In genomic region chr7:29559290-29559689, GRCm38 (mm10) we compare ENCODE assay signal across 8 mouse cellular contexts. TPM values are rescaled to one million over a fixed set of nuclear protein-coding genes. Genes with fewer than 3 reads are reported as not detected.
DNase-seq lines count a peak whose midpoint lies in the region; ATAC-seq and TF ChIP-seq lines count a peak whose summit lies in the region.
"Had no signal": no experiment of that assay in that cellular context is flagged by ENCODE, and none has a peak within 500 bp of the region (broad histone marks: within the 10 kb centered on the region; RNA-seq: fewer than 3 reads in every experiment).

No protein-coding gene starts in this region.

- peak; percentile 15 for DNase-seq in kidney, postnatal 10 days
- peak; percentile 35 for DNase-seq in NIH3T3 (ENCODE audit: low read depth)
- peak; percentile 3 for DNase-seq in lung, postnatal 14 days
- DNase-seq in yolk sac, embryonic 10.5 days (ENCODE audit: low spot score), result no peak
- DNase-seq in cerebellum, adult 18-20 months, result no peak

- H3K27ac ChIP-seq in kidney, embryonic 14.5 days (ENCODE audit: low read depth, low read length), result no peak overlapping the region
- H3K27ac ChIP-seq: heart, embryonic 15.5 days had no signal

- 81% methylated on average over 4 of the region's 4 CpGs for WGBS in kidney, embryonic 14.5 days

- peak; percentile 82 for TF ChIP-seq CTCF in E14TG2a.4 (conservative IDR thresholded peaks at IDR 0.05; ENCODE audit: low read length)

- no peaks in the 10 kb centered on the region for H3K36me3 ChIP-seq in kidney, embryonic 14.5 days (ENCODE audit: control insufficient read depth, insufficient read depth, low read length)
- no peaks in the 10 kb centered on the region for H3K36me3 ChIP-seq in E14TG2a.4 (ENCODE audit: insufficient read depth, low read length)
- H3K36me3 ChIP-seq: heart, embryonic 15.5 days had no signal

- no peaks in the 10 kb centered on the region for H3K27me3 ChIP-seq in kidney, embryonic 14.5 days (ENCODE audit: control insufficient read depth, insufficient read depth, low read length)
- peaks cover 15% of the 10 kb centered on the region for H3K27me3 ChIP-seq in E14TG2a.4 (ENCODE audit: insufficient read depth, low read length)
- H3K27me3 ChIP-seq: heart, embryonic 15.5 days had no signal

- ATAC-seq in kidney, embryonic 14.5 days (ENCODE audit: low FRiP score, low TSS enrichment), result no peak

- no peak overlapping the region for H3K4me2 ChIP-seq in kidney, embryonic 14.5 days (replicated peaks; ENCODE audit: low read depth, low read length)
- H3K4me2 ChIP-seq: heart, embryonic 15.5 days had no signal

- H3K9me3 ChIP-seq in kidney, embryonic 14.5 days (ENCODE audit: control insufficient read depth, low read length), result no peaks in the 10 kb centered on the region
- no peaks in the 10 kb centered on the region for H3K9me3 ChIP-seq in E14TG2a.4 (ENCODE audit: low read length)
- H3K9me3 ChIP-seq: heart, embryonic 15.5 days had no signal

- no peak overlapping the region for H3K9ac ChIP-seq in kidney, embryonic 14.5 days (ENCODE audit: low read depth, low read length)
- H3K9ac ChIP-seq: heart, embryonic 15.5 days had no signal

- no peak overlapping the region for H3K4me3 ChIP-seq in kidney, embryonic 14.5 days (ENCODE audit: low read length)
- H3K4me3 ChIP-seq in E14TG2a.4 (replicated peaks; ENCODE audit: low read length), result no peak overlapping the region
- H3K4me3 ChIP-seq: heart, embryonic 15.5 days had no signal

- no peaks in the 10 kb centered on the region for H3K4me1 ChIP-seq in kidney, embryonic 14.5 days (ENCODE audit: control insufficient read depth, insufficient read depth, low read length)
- H3K4me1 ChIP-seq in E14TG2a.4 (replicated peaks; ENCODE audit: low read depth, low read length), result peaks cover 10% of the 10 kb centered on the region
- H3K4me1 ChIP-seq: heart, embryonic 15.5 days had no signal

RNA-seq across cellular contexts. Expression of gene Sipa1l3, which starts 40.8 kb away (rescaled TPM):
- 9.5 and 17.4 TPM in 2 replicates for polyA plus RNA-seq in kidney, embryonic 14.5 days (2014; fragmentation: Nextera tagmentation; extraction: Ambion mirVana)

Comparison
In these comparisons a context has a peak if more than half of its experiments do, and no peak if none do; other contexts are left out.
1. DNase-seq: peak in kidney, postnatal 10 days (single experiment), NIH3T3 (single experiment) and lung, postnatal 14 days (single experiment); none in yolk sac, embryonic 10.5 days (single experiment) and cerebellum, adult 18-20 months (0 of 2).